Mouse (Mus musculus): ENCODE results near the gene Tex29. TPM values are rescaled to one million over a fixed set of nuclear protein-coding genes. Genes with fewer than 3 reads are reported as not detected.
"Not testable (repeated sequence)": the region's sequence is repeated elsewhere in the genome, so short reads cannot be mapped to it uniquely, and the experiment has no call there.

Gene Tex29
- polyA plus RNA-seq, 2 experiments, result not detected

DNA sequence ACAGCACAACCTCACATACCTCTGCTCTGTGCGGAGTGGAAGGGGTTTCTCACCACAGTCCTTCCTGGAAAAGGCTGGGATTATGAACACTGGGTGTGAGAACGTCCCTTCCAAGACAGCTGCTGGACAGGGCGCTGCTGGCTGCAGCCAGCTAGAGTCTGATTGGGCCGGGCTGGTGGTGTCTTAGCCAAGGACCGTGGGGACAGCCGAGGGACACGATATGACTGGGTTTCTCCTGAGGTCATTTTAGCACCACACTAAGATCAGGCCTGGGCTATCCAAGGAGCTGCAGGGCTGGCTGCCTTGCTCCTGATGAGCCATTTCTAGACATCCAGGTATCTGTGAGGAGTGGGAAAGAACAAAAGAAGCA, 4.0 kb downstream of the Tex29 start:
- H3K9ac ChIP-seq (replicated peaks), result no peak overlapping the region
- H3K27ac ChIP-seq, result no peak overlapping the region
- H3K4me3 ChIP-seq (ENCODE audit: insufficient read depth in 1 of 2, low read depth in 2 of 2, low read length in 2 of 2), result no peak overlapping the region
- H3K4me2 ChIP-seq (ENCODE audit: low read depth), result no peak overlapping the region
- no peak for DNase-seq (ENCODE audit: low read depth in 3 of 3, low spot score in 3 of 3)
- TF ChIP-seq CTCF (IDR thresholded peaks at IDR 0.05; ENCODE audit: low read depth), result no peak
- TF ChIP-seq EP300 (IDR thresholded peaks at IDR 0.05; ENCODE audit: low read depth), result no peak
- no peaks in the 10 kb centered on the region for H3K4me1 ChIP-seq (replicated peaks; ENCODE audit: control insufficient read depth in 2 of 2, insufficient read depth in 2 of 2, low read length in 1 of 2)
- H3K9me3 ChIP-seq (ENCODE audit: control insufficient read depth, low read length), result no peaks in the 10 kb centered on the region
- no peaks in the 10 kb centered on the region for H3K27me3 ChIP-seq (ENCODE audit: control insufficient read depth, insufficient read depth, low read length)
- 69% methylated on average over 7 of the region's 7 CpGs for WGBS (ENCODE audit: insufficient replicate concordance)
- ATAC-seq (ENCODE audit: insufficient read depth), result no peak
- H3K36me3 ChIP-seq (replicated peaks; ENCODE audit: control insufficient read depth, insufficient read depth, low read depth), result no peaks in the 10 kb centered on the region

DNA sequence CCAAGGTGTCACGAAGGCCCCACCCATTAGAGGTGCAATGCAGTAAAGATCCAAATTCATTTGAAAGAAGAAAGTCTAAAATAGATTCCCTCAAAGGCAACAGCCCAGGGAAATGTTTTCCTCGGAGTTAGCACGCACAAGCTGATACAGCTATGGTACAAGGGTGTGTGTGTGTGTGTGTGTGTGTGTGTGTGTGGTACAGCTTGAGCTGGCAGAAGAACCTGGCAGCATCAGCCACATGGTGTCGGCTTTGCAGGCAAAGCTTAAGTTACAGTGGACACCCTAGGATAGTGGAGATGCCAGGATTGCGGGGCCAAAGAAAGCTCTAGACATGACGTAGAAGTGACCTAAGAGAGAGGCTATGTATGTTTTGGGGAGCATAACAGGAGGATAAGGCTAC, 6.5 kb downstream of the Tex29 start:
- no peak for ATAC-seq (ENCODE audit: insufficient read depth)
- TF ChIP-seq CTCF (IDR thresholded peaks at IDR 0.05; ENCODE audit: low read depth) (no peak), EP300 (IDR thresholded peaks at IDR 0.05; ENCODE audit: low read depth) (no peak)

GRCm38 (mm10) chr8:11867832-11868231, 27.6 kb downstream of the Tex29 start:
- DNase-seq (ENCODE audit: low read depth in 3 of 3, low spot score in 3 of 3) (no peak), ATAC-seq (ENCODE audit: insufficient read depth) (no peak)
- H3K9ac ChIP-seq (replicated peaks), result no peak overlapping the region
- H3K9me3 ChIP-seq (ENCODE audit: control insufficient read depth, low read length), result no peaks in the 10 kb centered on the region
- no peak overlapping the region for H3K27ac ChIP-seq
- H3K4me1 ChIP-seq (replicated peaks; ENCODE audit: control insufficient read depth in 2 of 2, insufficient read depth in 2 of 2, low read length in 1 of 2), result no peaks in the 10 kb centered on the region
- no peak overlapping the region for H3K4me3 ChIP-seq (ENCODE audit: insufficient read depth in 1 of 2, low read depth in 2 of 2, low read length in 2 of 2)
- H3K36me3 ChIP-seq (replicated peaks; ENCODE audit: control insufficient read depth, insufficient read depth, low read depth), result no peaks in the 10 kb centered on the region
- H3K27me3 ChIP-seq (ENCODE audit: control insufficient read depth, insufficient read depth, low read length), result no peaks in the 10 kb centered on the region
- TF ChIP-seq EP300 (IDR thresholded peaks at IDR 0.05; ENCODE audit: low read depth) (no peak), CTCF (IDR thresholded peaks at IDR 0.05; ENCODE audit: low read depth) (peak; percentile 68)
- no peak overlapping the region for H3K4me2 ChIP-seq (ENCODE audit: low read depth)

More for the DNA sequence above, 6.5 kb downstream of the Tex29 start:
- Histone ChIP-seq H3K27me3 (ENCODE audit: control insufficient read depth, insufficient read depth, low read length) (no peaks in the 10 kb centered on the region), H3K4me2 (ENCODE audit: low read depth) (no peak overlapping the region), H3K4me3 (ENCODE audit: insufficient read depth in 1 of 2, low read depth in 2 of 2, low read length in 2 of 2) (no peak overlapping the region), H3K36me3 (replicated peaks; ENCODE audit: control insufficient read depth, insufficient read depth, low read depth) (no peaks in the 10 kb centered on the region), H3K27ac (no peak overlapping the region), H3K9ac (replicated peaks) (no peak overlapping the region), H3K4me1 (replicated peaks; ENCODE audit: control insufficient read depth in 2 of 2, insufficient read depth in 2 of 2, low read length in 1 of 2) (no peaks in the 10 kb centered on the region), H3K9me3 (ENCODE audit: control insufficient read depth, low read length) (no peaks in the 10 kb centered on the region)
- no peak for DNase-seq (ENCODE audit: low read depth in 3 of 3, low spot score in 3 of 3)
- WGBS (ENCODE audit: insufficient replicate concordance), result 65% methylated on average over 6 of the region's 6 CpGs

GRCm38 (mm10) chr8:11874227-11874626, 34.0 kb downstream of the Tex29 start:
- not testable (repeated sequence) for DNase-seq (ENCODE audit: low read depth in 3 of 3, low spot score in 3 of 3); ATAC-seq (ENCODE audit: insufficient read depth); H3K27me3 ChIP-seq (ENCODE audit: control insufficient read depth, insufficient read depth, low read length); H3K9ac ChIP-seq (replicated peaks); H3K9me3 ChIP-seq (ENCODE audit: control insufficient read depth, low read length); H3K4me3 ChIP-seq (ENCODE audit: insufficient read depth in 1 of 2, low read depth in 2 of 2, low read length in 2 of 2); H3K36me3 ChIP-seq (replicated peaks; ENCODE audit: control insufficient read depth, insufficient read depth, low read depth); H3K27ac ChIP-seq; H3K4me1 ChIP-seq (replicated peaks; ENCODE audit: control insufficient read depth in 2 of 2, insufficient read depth in 2 of 2, low read length in 1 of 2); H3K4me2 ChIP-seq (ENCODE audit: low read depth)
- WGBS (ENCODE audit: insufficient replicate concordance), result 75% methylated on average over 6 of the region's 6 CpGs

DNA sequence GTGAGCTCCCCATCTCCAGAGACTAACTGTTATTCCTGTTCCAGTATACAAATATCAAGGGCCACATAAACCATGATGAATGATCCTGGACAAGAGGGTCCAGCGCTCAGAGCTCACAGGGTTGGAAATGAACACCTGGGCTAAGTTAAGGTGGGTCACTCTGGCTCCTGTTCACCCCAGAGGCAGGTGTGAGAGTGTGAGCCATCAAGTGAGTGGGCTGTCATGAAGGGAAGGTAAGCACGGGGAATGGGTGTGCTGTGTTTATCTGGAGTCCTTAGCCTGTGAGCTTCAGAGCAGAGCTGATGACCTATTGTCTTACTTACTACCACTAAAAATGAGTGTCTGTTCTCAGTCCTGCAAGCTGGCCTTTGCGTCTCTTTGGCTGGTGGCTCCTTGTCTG, 44.4 kb downstream of the Tex29 start:
- 73% methylated on average over 3 of the region's 3 CpGs for WGBS (ENCODE audit: insufficient replicate concordance)
- H3K9ac ChIP-seq (replicated peaks), result no peak overlapping the region
- H3K4me3 ChIP-seq (ENCODE audit: insufficient read depth in 1 of 2, low read depth in 2 of 2, low read length in 2 of 2), result no peak overlapping the region
- no peak overlapping the region for H3K4me2 ChIP-seq (ENCODE audit: low read depth)
- no peak for DNase-seq (ENCODE audit: low read depth in 3 of 3, low spot score in 3 of 3)
- ATAC-seq (ENCODE audit: insufficient read depth), result no peak
- no peaks in the 10 kb centered on the region for H3K27me3 ChIP-seq (ENCODE audit: control insufficient read depth, insufficient read depth, low read length)
- H3K9me3 ChIP-seq (ENCODE audit: control insufficient read depth, low read length), result no peaks in the 10 kb centered on the region
- no peaks in the 10 kb centered on the region for H3K36me3 ChIP-seq (replicated peaks; ENCODE audit: control insufficient read depth, insufficient read depth, low read depth)
- no peaks in the 10 kb centered on the region for H3K4me1 ChIP-seq (replicated peaks; ENCODE audit: control insufficient read depth in 2 of 2, insufficient read depth in 2 of 2, low read length in 1 of 2)
- no peak overlapping the region for H3K27ac ChIP-seq
- TF ChIP-seq EP300 (IDR thresholded peaks at IDR 0.05; ENCODE audit: low read depth), result no peak
- TF ChIP-seq CTCF (IDR thresholded peaks at IDR 0.05; ENCODE audit: low read depth), result no peak
